In genomic region chr7:16807936-16808335, GRCm38 (mm10) we compare ENCODE assay signal across 12 mouse cellular contexts. TPM values are rescaled to one million over a fixed set of nuclear protein-coding genes. Genes with fewer than 3 reads are reported as not detected.
A peak's percentile ranks its signal among the peaks of the same experiment; 100 is the strongest.
DNase-seq lines count a peak whose midpoint lies in the region; ATAC-seq and TF ChIP-seq lines count a peak whose summit lies in the region.
"Had no signal": no experiment of that assay in that cellular context is flagged by ENCODE, and none has a peak within 500 bp of the region (broad histone marks: within the 10 kb centered on the region; RNA-seq: fewer than 3 reads in every experiment).

No protein-coding gene starts in this region.

- TF ChIP-seq CTCF in heart, adult 2 months (IDR thresholded peaks at IDR 0.05), result peak; percentile 53

- no peaks in the 10 kb centered on the region for H3K36me3 ChIP-seq in heart, adult 2 months (ENCODE audit: control insufficient read depth, insufficient read depth, low read length)
- peaks cover 3% of the 10 kb centered on the region; the same call in 1 of the 2 replicates for H3K36me3 ChIP-seq in midbrain, embryonic 11.5 days (ENCODE audit: control insufficient read depth, insufficient read depth, low read length)
- peaks cover 25% of the 10 kb centered on the region for H3K36me3 ChIP-seq in midbrain, embryonic 13.5 days

- H3K4me1 ChIP-seq in heart, adult 2 months (ENCODE audit: control insufficient read depth, insufficient read depth, low read length), result peaks cover 3% of the 10 kb centered on the region
- H3K4me1 ChIP-seq in midbrain, embryonic 11.5 days (ENCODE audit: control insufficient read depth, insufficient read depth, low read length), result peaks cover 12% of the 10 kb centered on the region
- H3K4me1 ChIP-seq in midbrain, embryonic 13.5 days (replicated peaks), result peaks cover 32% of the 10 kb centered on the region

- H3K79me2 ChIP-seq in heart, adult 2 months (replicated peaks; ENCODE audit: control insufficient read depth, insufficient read depth, low read length), result no peaks in the 10 kb centered on the region

- no peak overlapping the region for H3K9ac ChIP-seq in heart, adult 2 months (ENCODE audit: low read depth, low read length)
- H3K9ac ChIP-seq in midbrain, embryonic 11.5 days (ENCODE audit: low read length), result no peak overlapping the region
- H3K9ac ChIP-seq in midbrain, embryonic 13.5 days (replicated peaks), result no peak overlapping the region
- H3K9ac ChIP-seq: embryonic facial prominence, embryonic 15.5 days; forebrain, embryonic 15.5 days had no signal

- no peak for TF ChIP-seq POLR2A in heart, adult 2 months (IDR thresholded peaks at IDR 0.05; ENCODE audit: insufficient read depth, low read depth, low read length)

- no peak overlapping the region for H3K4me3 ChIP-seq in heart, adult 2 months
- H3K4me3 ChIP-seq in midbrain, embryonic 11.5 days (ENCODE audit: low read depth, low read length), result no peak overlapping the region
- H3K4me3 ChIP-seq in midbrain, embryonic 13.5 days (replicated peaks), result no peak overlapping the region
- H3K4me3 ChIP-seq: embryonic facial prominence, embryonic 15.5 days; forebrain, embryonic 15.5 days had no signal

- no peak overlapping the region for H3K27ac ChIP-seq in heart, adult 2 months
- H3K27ac ChIP-seq in midbrain, embryonic 11.5 days (ENCODE audit: low read depth, low read length), result no peak overlapping the region
- no peak overlapping the region for H3K27ac ChIP-seq in midbrain, embryonic 13.5 days
- H3K27ac ChIP-seq: embryonic facial prominence, embryonic 15.5 days; forebrain, embryonic 15.5 days had no signal

- no peaks in the 10 kb centered on the region for H3K9me3 ChIP-seq in midbrain, embryonic 11.5 days (ENCODE audit: control insufficient read depth, low read length)
- H3K9me3 ChIP-seq in midbrain, embryonic 13.5 days, result no peaks in the 10 kb centered on the region
- H3K9me3 ChIP-seq: embryonic facial prominence, embryonic 15.5 days; forebrain, embryonic 15.5 days had no signal

- no peak for DNase-seq in heart, adult 2 months
- DNase-seq in heart, postnatal 4 days, result no peak
- peak; percentile 81 for DNase-seq in midbrain, embryonic 11.5 days (ENCODE audit: low spot score, missing footprints)
- DNase-seq in NIH3T3 (ENCODE audit: low read depth), result peak; percentile 22
- DNase-seq in naive thymus-derived CD4-positive, alpha-beta T cell, adult 2 months (ENCODE audit: low read depth), result peak; percentile 57
- no peak for DNase-seq in frontal cortex, postnatal 10 days (ENCODE audit: low spot score in 2 of 2)
- DNase-seq in right cerebral cortex, adult 18-20 months, result no peak
- DNase-seq: cerebellum, postnatal 25 days had no signal

- intact Hi-C loops in heart, adult 2 months (cut with DNase I), result loop anchor here (2.0 kb wide), 1 partner anchor 179 kb away; no protein-coding TSS in a partner anchor

- no peak for ATAC-seq in midbrain, embryonic 11.5 days (ENCODE audit: low FRiP score)
- no peak for ATAC-seq in midbrain, embryonic 13.5 days
- ATAC-seq: forebrain, embryonic 15.5 days had no signal

- no peak overlapping the region for H3K4me2 ChIP-seq in midbrain, embryonic 11.5 days
- H3K4me2 ChIP-seq in midbrain, embryonic 13.5 days (replicated peaks), result no peak overlapping the region
- H3K4me2 ChIP-seq: embryonic facial prominence, embryonic 15.5 days; forebrain, embryonic 15.5 days had no signal

- no peaks in the 10 kb centered on the region for H3K27me3 ChIP-seq in heart, adult 2 months (ENCODE audit: control insufficient read depth, insufficient read depth, low read length)
- peaks cover 27% of the 10 kb centered on the region for H3K27me3 ChIP-seq in midbrain, embryonic 11.5 days (ENCODE audit: control insufficient read depth, insufficient read depth, low read length)
- H3K27me3 ChIP-seq in midbrain, embryonic 13.5 days, result peaks cover 30% of the 10 kb centered on the region
- H3K27me3 ChIP-seq: CH12.LX had no signal

- WGBS in heart, adult 2 months, result 87% methylated on average over 9 of the region's 9 CpGs
- WGBS in midbrain, embryonic 11.5 days, result 90% methylated on average over 9 of the region's 9 CpGs
- WGBS in midbrain, embryonic 13.5 days, result 86% methylated on average over 9 of the region's 9 CpGs

- no peak for TF ChIP-seq EP300 in heart, adult 2 months (IDR thresholded peaks at IDR 0.05; ENCODE audit: insufficient read depth, low read depth, low read length)

RNA-seq across cellular contexts. Expression of gene Strn4, which starts 7.8 kb away (rescaled TPM):
- total RNA-seq in heart, adult 2 months (2021), result 10 to 100 TPM; 55.5 to 56.2 TPM
- 94.2 and 101 TPM in 2 replicates for polyA plus RNA-seq in heart, adult 2 months (2012; rRNA removed)
- 10 to 100 TPM; 87.0 to 99.9 TPM for total RNA-seq in heart, postnatal 4 days (2021)
- polyA plus RNA-seq in midbrain, embryonic 11.5 days (2014; fragmentation: Nextera tagmentation; extraction: Ambion mirVana), result 111 and 115 TPM in 2 replicates
- polyA plus RNA-seq in midbrain, embryonic 13.5 days (2015; fragmentation: Nextera tagmentation; extraction: Ambion mirVana), result 184 and 186 TPM in 2 replicates

RNA-seq across cellular contexts. Expression of gene Fkrp, which starts 8.6 kb away (rescaled TPM):
- 10 to 100 TPM; 49.5 to 52.8 TPM for total RNA-seq in heart, adult 2 months (2021)
- 40.3 and 51.3 TPM in 2 replicates for polyA plus RNA-seq in heart, adult 2 months (2012; rRNA removed)
- 10 to 100 TPM; 45.0 to 49.2 TPM for total RNA-seq in heart, postnatal 4 days (2021)
- polyA plus RNA-seq in midbrain, embryonic 11.5 days (2014; fragmentation: Nextera tagmentation; extraction: Ambion mirVana), result 24.3 and 25.9 TPM in 2 replicates
- polyA plus RNA-seq in midbrain, embryonic 13.5 days (2015; fragmentation: Nextera tagmentation; extraction: Ambion mirVana), result 43.9 and 46.1 TPM in 2 replicates

RNA-seq across cellular contexts. Expression of gene Slc1a5, which starts 26.8 kb away (rescaled TPM):
- 10 to 100 TPM; 20.9 to 26.1 TPM for total RNA-seq in heart, adult 2 months (2021)
- 35.6 and 57.0 TPM in 2 replicates for polyA plus RNA-seq in heart, adult 2 months (2012; rRNA removed)
- total RNA-seq in heart, postnatal 4 days (2021), result 10 to 100 TPM; 28.4 to 28.7 TPM
- polyA plus RNA-seq in midbrain, embryonic 11.5 days (2014; fragmentation: Nextera tagmentation; extraction: Ambion mirVana), result 20.7 and 23.2 TPM in 2 replicates
- polyA plus RNA-seq in midbrain, embryonic 13.5 days (2015; fragmentation: Nextera tagmentation; extraction: Ambion mirVana), result 13.8 and 14.9 TPM in 2 replicates

RNA-seq across cellular contexts. Expression of gene Prkd2, which starts 34.8 kb away (rescaled TPM):
- 10 to 100 TPM; 15.3 to 19.9 TPM for total RNA-seq in heart, adult 2 months (2021)
- 24.5 and 26.2 TPM in 2 replicates for polyA plus RNA-seq in heart, adult 2 months (2012; rRNA removed)
- total RNA-seq in heart, postnatal 4 days (2021), result 10 to 100 TPM; 23.0 to 23.4 TPM
- polyA plus RNA-seq in midbrain, embryonic 11.5 days (2014; fragmentation: Nextera tagmentation; extraction: Ambion mirVana), result 9.2 and 10.3 TPM in 2 replicates
- 6.4 and 6.6 TPM in 2 replicates for polyA plus RNA-seq in midbrain, embryonic 13.5 days (2015; fragmentation: Nextera tagmentation; extraction: Ambion mirVana)

Comparison
In these comparisons a context has a peak if more than half of its experiments do, and no peak if none do; other contexts are left out.
1. DNase-seq: peak in midbrain, embryonic 11.5 days (single experiment), NIH3T3 (single experiment) and naive thymus-derived CD4-positive, alpha-beta T cell, adult 2 months (single experiment); none in heart, adult 2 months (0 of 2), heart, postnatal 4 days (single experiment), frontal cortex, postnatal 10 days (0 of 2) and right cerebral cortex, adult 18-20 months (single experiment).